Mouse (Mus musculus) large intestine, adult 2 months (tissue): ENCODE measurements around the gene Babam1. TPM values are rescaled to one million over a fixed set of nuclear protein-coding genes. Genes with fewer than 3 reads are reported as not detected.

Experiments used
- DNase-seq: peaks from one replicate; pipeline ENCODE4 v3.0.0-alpha.2; 2012; ENCODE audit warnings: low read depth, low spot score
- WGBS: fragments of 180-500 bp; shearing (Covaris S2); methylation state at CpG from one replicate; pipeline ENCODE4 v1.1.7; 2018; 5-methylcytosine and 5-hydroxymethylcytosine counted together
- polyA plus RNA-seq: library from polyadenylated mRNA; depleted of rRNA; stranded (reverse); fragments of >200 nt; gene quantifications from 2 replicates; pipeline ENCODE4 v1.2.3, GENCODE M21; 2012; rRNA removed

The Babam1 gene
- polyA plus RNA-seq: 106 and 114 TPM in 2 replicates

- DNase-seq: no peak
- WGBS: 1% methylated on average over 34 of the region's 34 CpGs
Measured at GRCm38 (mm10) chr8:71396639-71397305, at the start of gene Babam1. Gene Babam1 (plus strand): TSS chr8:71396861.

GRCm38 (mm10) chr8:71351117-71351516, 45.5 kb upstream of the Babam1 start:
- no peak for DNase-seq
- 51% methylated on average over 3 of the region's 3 CpGs for WGBS

- 93% methylated on average over 1 of the region's 1 CpGs for WGBS
Measured at GRCm38 (mm10) chr8:71351520-71351919, 45.1 kb upstream of the Babam1 start.

GRCm38 (mm10) chr8:71358026-71358425, 38.6 kb upstream of the Babam1 start:
- 84% methylated on average over 3 of the region's 3 CpGs for WGBS
- no peak for DNase-seq

More at GRCm38 (mm10) chr8:71351520-71351919, 45.1 kb upstream of the Babam1 start:
- no peak for DNase-seq

- WGBS: under 1% methylated on average over 56 of the region's 56 CpGs
Measured at GRCm38 (mm10) chr8:71366771-71367528, 29.7 kb upstream of the Babam1 start, which contains the start of gene Use1. Gene Use1 (plus strand): TSS chr8:71366848.

GRCm38 (mm10) chr8:71367529-71368176, 29.0 kb upstream of the Babam1 start:
- DNase-seq: no peak
- WGBS: 24% methylated on average over 17 of the region's 17 CpGs

More at GRCm38 (mm10) chr8:71366771-71367528, 29.7 kb upstream of the Babam1 start, which contains the start of gene Use1:
- peak; percentile 83 for DNase-seq

GRCm38 (mm10) chr8:71368366-71368765, 28.3 kb upstream of the Babam1 start:
- no peak for DNase-seq

GRCm38 (mm10) chr8:71369040-71369718, 27.5 kb upstream of the Babam1 start:
- WGBS: 94% methylated on average over 10 of the region's 10 CpGs
- no peak for DNase-seq

- 16% methylated on average over 5 of the region's 5 CpGs for WGBS
- no peak for DNase-seq
Measured at GRCm38 (mm10) chr8:71370711-71371235, 25.9 kb upstream of the Babam1 start.

GRCm38 (mm10) chr8:71371236-71371848, 25.3 kb upstream of the Babam1 start, which contains the start of gene Ocel1:
Gene Ocel1 (plus strand): TSS chr8:71371298.
- peak; percentile 89 for DNase-seq
- under 1% methylated on average over 63 of the region's 68 CpGs for WGBS

GRCm38 (mm10) chr8:71372427-71372826, 24.2 kb upstream of the Babam1 start:
- 88% methylated on average over 12 of the region's 12 CpGs for WGBS
- DNase-seq: no peak

GRCm38 (mm10) chr8:71373000-71373399, 23.7 kb upstream of the Babam1 start:
- DNase-seq: no peak
- WGBS: 90% methylated on average over 3 of the region's 3 CpGs

GRCm38 (mm10) chr8:71374616-71375206, 21.9 kb upstream of the Babam1 start:
- DNase-seq: no peak
- WGBS: 77% methylated on average over 17 of the region's 17 CpGs

- DNase-seq: peak; percentile 87
- WGBS: 13% methylated on average over 74 of the region's 74 CpGs
Measured at GRCm38 (mm10) chr8:71375581-71376422, 20.9 kb upstream of the Babam1 start.

- no peak for DNase-seq
- 49% methylated on average over 8 of the region's 8 CpGs for WGBS
Measured at GRCm38 (mm10) chr8:71376423-71377030, 20.1 kb upstream of the Babam1 start.

GRCm38 (mm10) chr8:71379008-71379407, 17.7 kb upstream of the Babam1 start:
- WGBS: 80% methylated on average over 4 of the region's 4 CpGs
- no peak for DNase-seq

- no peak for DNase-seq
- WGBS: 42% methylated on average over 3 of the region's 3 CpGs
Measured at GRCm38 (mm10) chr8:71379512-71380075, 17.1 kb upstream of the Babam1 start.
